Mouse (Mus musculus) intestine, postnatal 0 days (tissue): ENCODE results near the gene Kcnb1. TPM values are rescaled to one million over a fixed set of nuclear protein-coding genes. Genes with fewer than 3 reads are reported as not detected.

Experiments
- ATAC-seq: fragments of 200-750 bp; cut with Nextera tagmentation; 2 replicates; pipeline ENCODE4 v1.8.0; 2017; ENCODE audit warnings: mild to moderate bottlenecking, moderate TSS enrichment, moderate library complexity
- H3K27ac ChIP-seq: fragments of 300-500 bp; sonication (generic); 2 replicates; pipeline ENCODE4 v1.5.1; 2014; ENCODE audit warnings: mild to moderate bottlenecking, low read depth, low read length, moderate library complexity
- H3K27me3 ChIP-seq: fragments of 300-500 bp; sonication (generic); replicated peaks from 2 replicates; pipeline ENCODE4 v1.6.1; 2014; ENCODE audit warnings: low read length, mixed read lengths; ENCODE audit not compliant: control insufficient read depth, insufficient read depth
- H3K36me3 ChIP-seq: fragments of 300-500 bp; sonication (generic); 2 replicates; pipeline ENCODE4 v1.6.1; 2014; ENCODE audit warnings: mild to moderate bottlenecking, moderate library complexity; ENCODE audit not compliant: control insufficient read depth, insufficient read depth
- H3K4me1 ChIP-seq: fragments of 300-500 bp; sonication (generic); replicated peaks from 2 replicates; pipeline ENCODE4 v1.6.1; 2014; ENCODE audit warnings: antibody characterized with exemption, low read length, mixed read lengths; ENCODE audit not compliant: control insufficient read depth, insufficient read depth
- H3K4me2 ChIP-seq: fragments of 300-500 bp; sonication (generic); replicated peaks from 2 replicates; pipeline ENCODE4 v1.6.1; 2014; ENCODE audit warnings: low read depth, mild to moderate bottlenecking, moderate library complexity
- H3K4me3 ChIP-seq: fragments of 300-500 bp; sonication (generic); 2 replicates; pipeline ENCODE4 v1.5.1; 2014; ENCODE audit warnings: low read depth, low read length
- H3K9ac ChIP-seq: fragments of 300-500 bp; sonication (generic); 2 replicates; pipeline ENCODE4 v1.6.1; 2014; ENCODE audit warnings: mild to moderate bottlenecking, low read depth, low read length
- H3K9me3 ChIP-seq: fragments of 300-500 bp; sonication (generic); 2 replicates; pipeline ENCODE4 v1.6.1; 2016; ENCODE audit warnings: mixed run types; ENCODE audit not compliant: control insufficient read depth
- CTCF ChIP-seq: sonication (generic); IDR thresholded peaks from 2 replicates; pipeline ENCODE4 v1.5.1; 2016; ENCODE audit warnings: low read depth, mild to moderate bottlenecking, control low read depth, antibody characterized with exemption, moderate library complexity
- WGBS: fragments of 180-500 bp; shearing (Covaris S2); extraction: QIAGEN DNeasy Blood & Tissue Kit; methylation state at CpG from one replicate; pipeline ENCODE4 v1.1.7; 2014; 5-methylcytosine and 5-hydroxymethylcytosine counted together
- polyA plus RNA-seq: library from polyadenylated mRNA; unstranded; fragments of >200 nt; fragmentation: Nextera tagmentation; extraction: Ambion mirVana; gene quantifications from 2 replicates; pipeline ENCODE4 v1.2.1, GENCODE M21; 2015

Kcnb1 gene
- polyA plus RNA-seq, 1 experiment from 2014 or later = 1.1 TPM

- Histone ChIP-seq H3K4me3 (peak overlapping the region; percentile 75), H3K9me3 (no peaks in the 10 kb centered on the region), H3K27ac (peak overlapping the region; percentile 96; the same call in 1 of the 2 replicates), H3K36me3 (peaks cover 27% of the 10 kb centered on the region), H3K27me3 (no peaks in the 10 kb centered on the region), H3K4me2 (peak overlapping the region; percentile 81), H3K9ac (peak overlapping the region; percentile 70), H3K4me1 (0 out of 2 replicates have a peak, but pooled peaks cover 6% of the 10 kb centered on the region)
- 22% methylated on average over 11 of the region's 11 CpGs for WGBS
- no peak for TF ChIP-seq CTCF
- ATAC-seq = no peak
These were observed 128.4 kb downstream of the Kcnb1 start for GRCm38 (mm10) chr2:167061381-167062034.

- no peak for ATAC-seq
These were observed 129.2 kb downstream of the Kcnb1 start for GRCm38 (mm10) chr2:167060761-167061160.

GRCm38 (mm10) chr2:167060360-167060759 lies 129.6 kb downstream of the Kcnb1 start:
- ATAC-seq = no peak
- Histone ChIP-seq H3K9ac (peak overlapping the region; percentile 32; the same call in 1 of the 2 replicates), H3K4me3 (peak overlapping the region; percentile 30), H3K27me3 (no peaks in the 10 kb centered on the region), H3K9me3 (no peaks in the 10 kb centered on the region), H3K4me1 (0 out of 2 replicates have a peak, but pooled peaks cover 6% of the 10 kb centered on the region), H3K4me2 (peak overlapping the region; percentile 81), H3K36me3 (peaks cover 30% of the 10 kb centered on the region), H3K27ac (peak overlapping the region; percentile 69)
- WGBS = 40% methylated on average over 3 of the region's 3 CpGs
- TF ChIP-seq CTCF = no peak

More at GRCm38 (mm10) chr2:167060761-167061160, 129.2 kb downstream of the Kcnb1 start:
- H3K4me2 ChIP-seq = peak overlapping the region; percentile 81
- no peak for TF ChIP-seq CTCF
- H3K27ac ChIP-seq = peak overlapping the region; percentile 69
- H3K27me3 ChIP-seq = no peaks in the 10 kb centered on the region
- H3K36me3 ChIP-seq = peaks cover 30% of the 10 kb centered on the region
- peak overlapping the region; percentile 32; the same call in 1 of the 2 replicates for H3K9ac ChIP-seq
- no peaks in the 10 kb centered on the region for H3K9me3 ChIP-seq
- 0 out of 2 replicates have a peak, but pooled peaks cover 6% of the 10 kb centered on the region for H3K4me1 ChIP-seq
- peak overlapping the region; percentile 30 for H3K4me3 ChIP-seq

DNA sequence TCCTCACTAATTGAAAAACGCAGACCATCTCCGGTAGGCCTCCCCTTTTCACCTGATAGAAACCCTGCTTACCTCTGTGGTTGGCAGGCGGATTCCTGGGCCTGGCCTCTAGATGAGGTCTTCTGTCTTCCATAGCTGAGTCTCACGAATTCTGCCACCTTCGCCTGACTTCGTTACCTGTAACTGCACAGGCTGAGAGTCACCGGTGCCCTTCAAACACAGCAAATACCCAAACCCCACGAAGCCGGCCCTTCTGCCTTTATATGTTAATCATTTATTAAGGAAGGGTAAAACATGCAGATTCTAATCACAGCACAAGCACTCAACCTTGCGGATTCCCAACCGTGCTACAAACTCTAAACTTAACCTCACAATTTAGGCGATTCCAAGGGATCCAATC lies 130.0 kb downstream of the Kcnb1 start:
- Histone ChIP-seq H3K4me2 (peak overlapping the region; percentile 81), H3K9me3 (no peaks in the 10 kb centered on the region), H3K36me3 (peaks cover 30% of the 10 kb centered on the region), H3K4me3 (peak overlapping the region; percentile 30), H3K9ac (peak overlapping the region; percentile 32; the same call in 1 of the 2 replicates), H3K27me3 (no peaks in the 10 kb centered on the region), H3K4me1 (0 out of 2 replicates have a peak, but pooled peaks cover 6% of the 10 kb centered on the region), H3K27ac (peak overlapping the region; percentile 69)
- TF ChIP-seq CTCF = no peak
- 40% methylated on average over 12 of the region's 12 CpGs for WGBS
- no peak for ATAC-seq

- no peaks in the 10 kb centered on the region for H3K9me3 ChIP-seq
- H3K27me3 ChIP-seq = no peaks in the 10 kb centered on the region
- peak overlapping the region; percentile 12; the same call in 1 of the 2 replicates for H3K9ac ChIP-seq
- H3K4me3 ChIP-seq = peak overlapping the region; percentile 30
- no peak for TF ChIP-seq CTCF
- WGBS = 55% methylated on average over 8 of the region's 8 CpGs
- H3K36me3 ChIP-seq = peaks cover 30% of the 10 kb centered on the region
- ATAC-seq = no peak
- peak overlapping the region; percentile 69 for H3K27ac ChIP-seq
- peak overlapping the region; percentile 81 for H3K4me2 ChIP-seq
- 0 out of 2 replicates have a peak, but pooled peaks cover 3% of the 10 kb centered on the region for H3K4me1 ChIP-seq
These were observed 130.4 kb downstream of the Kcnb1 start for GRCm38 (mm10) chr2:167059536-167059935.

GRCm38 (mm10) chr2:167058814-167059387 lies 131.1 kb downstream of the Kcnb1 start:
- peak overlapping the region; percentile 74 for H3K27ac ChIP-seq
- peak overlapping the region; percentile 30; the same call in 1 of the 2 replicates for H3K4me3 ChIP-seq
- no peak for ATAC-seq
- H3K9me3 ChIP-seq = no peaks in the 10 kb centered on the region
- peaks cover 32% of the 10 kb centered on the region for H3K36me3 ChIP-seq
- H3K9ac ChIP-seq = no peak overlapping the region
- no peak for TF ChIP-seq CTCF
- H3K4me1 ChIP-seq = 0 out of 2 replicates have a peak, but pooled peaks cover 2% of the 10 kb centered on the region
- H3K27me3 ChIP-seq = no peaks in the 10 kb centered on the region
- H3K4me2 ChIP-seq = peak overlapping the region; percentile 81
- 44% methylated on average over 3 of the region's 3 CpGs for WGBS
